Mouse (Mus musculus) left cerebral cortex, adult 18-20 months (tissue): Measurements from ENCODE around the gene Rpap1. TPM values are rescaled to one million over a fixed set of nuclear protein-coding genes. Genes with fewer than 3 reads are reported as not detected.
"Not testable (repeated sequence)": the region's sequence is repeated elsewhere in the genome, so short reads cannot be mapped to it uniquely, and the experiment has no call there.

Source experiments
- DNase-seq, 2 experiments: peaks; one replicate each; pipeline ENCODE4 v3.0.0; 2021 to 2022; ENCODE audit warnings: low spot score in 2 of 2, mixed read lengths in 1 of 2
- total RNA-seq, 2 experiments: library from RNA; stranded (reverse); gene quantifications; 2 replicates each; pipeline ENCODE4 v1.2.3; 2021

Rpap1 gene
- total RNA-seq, 2 experiments from 2014 or later = 17.8 to 20.5 TPM

GRCm38 (mm10) chr2:119742461-119743175, 44.7 kb downstream of the Rpap1 start:
- DNase-seq = peak; percentile 53 to 61

DNA sequence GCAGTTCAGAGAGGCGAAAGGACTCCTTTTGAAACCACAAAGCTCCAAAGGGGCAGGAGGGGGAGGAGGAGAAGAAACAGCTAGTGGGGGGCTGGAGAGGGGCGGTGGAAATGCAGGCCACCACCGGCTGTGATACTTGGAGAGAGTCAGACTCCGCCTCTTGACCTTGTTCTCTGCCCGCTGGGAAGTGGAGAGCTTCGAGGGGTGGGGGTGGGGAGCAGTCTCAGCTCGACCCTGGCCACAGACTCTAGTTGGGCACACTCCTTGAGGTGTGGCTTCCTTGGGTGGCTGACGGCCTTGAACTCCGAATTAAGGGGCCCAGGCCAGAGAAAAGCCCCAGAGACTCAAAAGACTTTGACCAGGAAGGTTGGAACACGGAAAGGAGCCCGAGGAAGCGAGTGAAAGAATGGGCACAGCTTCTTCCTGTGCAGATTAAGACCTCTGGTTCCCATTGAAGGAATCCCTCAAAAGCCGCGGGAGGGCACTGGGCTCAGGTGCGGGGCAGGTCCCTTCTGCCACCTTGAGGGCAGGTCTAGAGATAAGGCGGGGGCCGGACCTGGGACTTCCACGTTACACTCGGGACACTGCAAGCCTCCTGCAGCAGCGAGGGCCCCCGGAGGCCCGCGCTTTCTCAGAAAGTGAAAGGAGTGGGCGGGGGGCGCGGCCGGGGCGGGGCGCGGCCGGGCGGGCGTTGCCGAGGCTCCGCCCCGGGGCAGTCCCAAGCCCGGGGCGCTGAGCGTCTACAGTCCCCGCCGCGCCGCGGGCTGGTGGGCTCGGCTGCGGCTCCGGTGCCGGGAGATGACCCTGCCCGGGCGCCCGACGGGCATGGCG, 45.5 kb downstream of the Rpap1 start, which contains the start of gene Itpka:
Gene Itpka (plus strand): TSS at position 757 of the 831 bp plus-strand sequence.
- DNase-seq = peak; percentile 50 to 65

GRCm38 (mm10) chr2:119740567-119740966, 46.8 kb downstream of the Rpap1 start:
- DNase-seq = no peak

GRCm38 (mm10) chr2:119737124-119737523, 50.2 kb downstream of the Rpap1 start:
- no peak for DNase-seq

DNA sequence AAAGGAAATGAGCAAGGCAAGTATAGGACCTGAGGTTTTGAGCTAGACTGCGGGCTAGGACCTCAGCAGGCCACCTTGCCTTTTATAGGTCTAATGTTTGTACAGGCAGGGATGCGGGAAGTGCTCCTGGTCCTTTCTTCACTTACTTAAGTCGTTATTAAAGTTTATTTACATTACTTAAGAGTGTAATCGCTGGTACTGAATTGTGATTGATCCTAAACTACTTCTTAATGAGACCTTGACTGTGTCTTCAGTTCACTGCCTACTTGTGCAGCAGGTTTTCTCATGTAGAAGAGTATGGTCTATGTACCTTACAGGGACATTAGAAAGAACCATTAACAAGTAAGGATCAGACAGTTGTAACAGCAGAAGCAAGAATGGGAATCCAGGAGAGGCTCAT, 56.6 kb downstream of the Rpap1 start:
- no peak for DNase-seq

DNA sequence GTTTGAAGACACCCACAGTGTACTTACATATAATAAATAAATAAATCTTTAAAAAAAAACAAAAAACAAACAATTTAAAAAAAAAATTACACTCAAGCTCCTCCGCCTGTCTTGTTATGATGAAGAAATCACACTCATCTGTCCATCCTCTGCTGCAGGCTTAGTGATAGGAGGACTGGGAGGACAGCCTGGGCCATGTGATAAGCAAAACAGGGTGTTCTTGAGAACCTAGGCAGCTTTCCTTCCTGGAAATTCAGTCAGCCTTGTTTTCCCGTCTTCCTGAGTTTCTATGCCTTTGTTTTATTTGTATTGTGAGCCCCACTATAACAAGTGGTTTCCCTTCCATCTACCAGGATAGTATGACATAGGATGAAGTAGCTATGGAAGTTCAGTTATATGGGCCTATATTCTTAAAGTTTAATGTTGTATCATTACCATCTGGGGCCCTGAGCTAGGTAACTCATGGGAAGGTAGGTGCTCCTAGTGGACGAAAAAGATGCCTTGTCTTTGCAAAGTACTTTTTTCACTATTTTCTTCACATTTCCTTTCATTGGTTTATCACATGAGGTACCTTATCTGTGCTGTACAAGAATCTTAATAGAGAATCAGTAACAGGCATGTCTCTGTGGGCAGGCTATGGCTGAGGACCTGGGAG, 59.4 kb downstream of the Rpap1 start:
- DNase-seq = no peak

GRCm38 (mm10) chr2:119721070-119721469, 66.3 kb downstream of the Rpap1 start:
- DNase-seq = no peak

GRCm38 (mm10) chr2:119715868-119716267, 71.5 kb downstream of the Rpap1 start:
- DNase-seq = not testable (repeated sequence)

Other genes with a start within 250 kb of the Rpap1 start
- under 1 TPM; 0.63 to 0.74 TPM for gene Exd1, start 239.9 kb downstream of the Rpap1 start, total RNA-seq
- 100 to 1,000 TPM; 183 to 190 TPM for gene Chp1, start 239.8 kb downstream of the Rpap1 start, total RNA-seq
- gene Nusap1, start 169.2 kb downstream of the Rpap1 start, total RNA-seq = under 1 TPM; 0.28 to 0.70 TPM
- gene Oip5, start 169.1 kb downstream of the Rpap1 start, total RNA-seq = under 1 TPM; 0.33 to 0.53 TPM
- 10 to 100 TPM; 29.8 to 31.9 TPM for gene Ndufaf1, start 124.7 kb downstream of the Rpap1 start, total RNA-seq
- 10 to 100 TPM; 53.3 to 61.3 TPM for gene Rtf1, start 112.5 kb downstream of the Rpap1 start, total RNA-seq
- gene Itpka, start 45.2 kb downstream of the Rpap1 start, total RNA-seq = 100 to 1,000 TPM; 179 to 201 TPM
- gene Ltk, start 27.1 kb downstream of the Rpap1 start, total RNA-seq = 10 to 100 TPM; 21.4 to 22.9 TPM
- gene Tyro3, start 10.2 kb upstream of the Rpap1 start, total RNA-seq = 100 to 1,000 TPM; 192 to 195 TPM
- gene Mga, start 109.7 kb upstream of the Rpap1 start, total RNA-seq = 10 to 100 TPM; 59.4 to 65.6 TPM
- gene Mapkbp1, start 185.2 kb upstream of the Rpap1 start, total RNA-seq = 10 to 100 TPM; 44.9 to 45.1 TPM
- 1 to 10 TPM; 4.2 to 5.1 TPM for gene Jmjd7, start 239.9 kb upstream of the Rpap1 start, total RNA-seq
- 1 to 10 TPM in 1 of 2 experiments, not detected in 1; 1.3 TPM for gene Gm28042, start 240.0 kb upstream of the Rpap1 start, total RNA-seq
- 1 to 10 TPM; 3.2 to 3.3 TPM for gene Pla2g4b, start 245.9 kb upstream of the Rpap1 start, total RNA-seq